Mouse (Mus musculus) olfactory bulb, adult 2 months (tissue): ENCODE results near the gene Usp4. TPM values are rescaled to one million over a fixed set of nuclear protein-coding genes. Genes with fewer than 3 reads are reported as not detected.

Experiments
- H3K27ac ChIP-seq: fragments of 200-500 bp; 2 replicates; pipeline ENCODE4 v1.5.1; 2012; ENCODE audit warnings: low read depth, low read length; ENCODE audit not compliant: insufficient read depth
- H3K4me1 ChIP-seq: fragments of 200-500 bp; 2 replicates; pipeline ENCODE4 v1.6.1; 2012; ENCODE audit warnings: low read length; ENCODE audit not compliant: control insufficient read depth, insufficient read depth
- H3K4me3 ChIP-seq: fragments of 200-500 bp; 2 replicates; pipeline ENCODE4 v1.5.1; 2012; ENCODE audit warnings: mild to moderate bottlenecking, low read depth, low read length, moderate library complexity; ENCODE audit not compliant: insufficient read depth
- CTCF ChIP-seq: fragments of 200-500 bp; IDR thresholded peaks from 2 replicates; pipeline ENCODE4 v1.5.1; 2012; ENCODE audit warnings: low read depth, mild to moderate bottlenecking, low read length, moderate library complexity; ENCODE audit not compliant: insufficient read depth
- POLR2A ChIP-seq: fragments of 200-500 bp; IDR thresholded peaks from 2 replicates; pipeline ENCODE4 v1.6.1; 2012; ENCODE audit warnings: mild to moderate bottlenecking, low read depth, low read length, moderate library complexity; ENCODE audit not compliant: insufficient read depth
- WGBS: fragments of 180-500 bp; shearing (Covaris S2); methylation state at CpG from one replicate; pipeline ENCODE4 v1.1.7; 2018; 5-methylcytosine and 5-hydroxymethylcytosine counted together
- polyA plus RNA-seq: library from polyadenylated mRNA; stranded (reverse); fragments of >200 nt; gene quantifications from 2 replicates; pipeline ENCODE4 v1.2.4, GENCODE M21; 2012; ENCODE audit warnings: low replicate concordance; ENCODE audit not compliant: missing spikeins, insufficient read depth, insufficient read length

Gene Usp4
- polyA plus RNA-seq, 1 experiment: not detected

DNA sequence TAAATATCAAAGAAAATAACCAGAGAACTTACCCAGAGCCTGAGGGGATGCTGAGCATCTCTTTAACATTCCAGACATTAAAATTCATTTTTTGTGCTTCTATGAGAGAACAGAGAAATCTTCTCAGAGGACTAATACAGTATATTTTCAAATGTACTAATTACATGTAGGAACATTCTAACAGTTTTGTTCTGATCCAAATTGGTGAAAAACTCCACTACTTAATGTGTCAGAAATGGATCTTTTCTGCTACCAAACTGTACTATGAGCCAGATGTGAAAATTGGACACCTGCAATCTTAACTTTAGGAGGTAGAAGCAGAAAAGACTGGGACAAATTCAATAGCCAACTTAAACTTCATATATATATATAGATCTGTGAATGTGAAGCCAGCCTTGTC lies 80.7 kb downstream of the Usp4 start, which contains the start of gene Ccdc36:
TSS of gene Ccdc36 (minus strand) at position 101 of the 400 bp plus-strand sequence.
- Histone ChIP-seq H3K27ac (no peak within 1 kb of the TSS), H3K4me3 (no peak within 1 kb of the TSS), H3K4me1 (peaks cover 4% of the 10 kb centered on the region)
- TF ChIP-seq CTCF (no peak), POLR2A (no peak)

DNA sequence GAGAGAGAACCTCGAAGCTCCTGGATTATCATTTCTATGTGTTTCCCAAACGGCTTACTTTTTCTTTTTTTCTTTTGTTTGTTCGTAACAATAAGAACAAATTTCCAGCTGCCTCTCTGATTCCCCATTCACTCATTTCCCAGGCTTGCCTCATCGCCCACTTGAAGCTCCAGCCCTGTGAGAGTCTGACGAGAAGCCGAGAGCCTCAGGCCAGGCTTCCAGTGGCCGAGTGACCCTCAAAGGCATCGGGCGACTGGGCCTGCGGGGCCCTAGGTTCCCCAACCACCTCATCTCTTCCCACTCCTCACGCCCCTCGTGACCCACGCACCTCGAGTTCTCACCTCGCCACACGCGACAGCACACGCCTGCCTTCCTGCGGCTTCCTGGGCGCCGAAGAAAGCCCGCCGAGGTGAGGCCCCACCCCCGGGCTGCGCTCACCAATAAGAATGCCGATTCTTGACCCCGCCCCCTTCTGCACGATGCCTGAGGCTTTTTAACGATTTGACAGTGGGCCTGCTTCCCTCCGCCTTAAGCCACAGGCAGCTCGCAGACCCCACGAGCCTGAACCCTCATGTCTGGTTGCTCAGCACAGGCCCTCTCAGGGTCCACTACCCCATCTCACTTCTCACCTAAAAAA lies 83.9 kb downstream of the Usp4 start:
- 53% methylated on average over 32 of the region's 32 CpGs for WGBS
- Histone ChIP-seq H3K4me3 (peak overlapping the region; percentile 31), H3K4me1 (peaks cover 8% of the 10 kb centered on the region), H3K27ac (no peak overlapping the region)
- no peak for TF ChIP-seq CTCF
- no peak for TF ChIP-seq POLR2A

DNA sequence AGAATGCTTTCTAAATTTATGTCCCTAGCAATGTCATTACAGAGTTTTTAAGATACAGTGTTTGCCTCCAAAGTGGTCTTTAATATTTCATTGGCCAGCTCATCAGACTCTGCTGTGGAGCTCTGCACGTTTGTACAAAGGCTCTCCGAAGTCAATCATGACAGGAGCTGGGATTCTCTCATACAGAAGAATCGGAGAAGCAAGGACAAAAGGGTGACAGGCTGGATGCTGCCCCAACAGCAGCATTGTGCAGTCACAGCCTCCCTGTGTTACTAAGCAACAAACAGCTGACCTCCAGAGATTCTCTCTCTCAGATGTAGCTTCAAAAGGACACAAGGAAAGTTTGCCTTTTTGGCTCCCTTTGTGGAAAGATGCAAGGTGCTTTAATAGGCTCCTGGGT lies 88.5 kb downstream of the Usp4 start, which contains the start of gene BC048562:
TSS of gene BC048562 (plus strand) at position 301 of the 400 bp plus-strand sequence.
- Histone ChIP-seq H3K4me1 (peaks cover 28% of the 10 kb centered on the region), H3K27ac (no peak within 1 kb of the TSS), H3K4me3 (no peak within 1 kb of the TSS)
- no peak for TF ChIP-seq CTCF
- no peak for TF ChIP-seq POLR2A
- 48% methylated on average over 3 of the region's 3 CpGs for whole genome bisulfite sequencing

DNA sequence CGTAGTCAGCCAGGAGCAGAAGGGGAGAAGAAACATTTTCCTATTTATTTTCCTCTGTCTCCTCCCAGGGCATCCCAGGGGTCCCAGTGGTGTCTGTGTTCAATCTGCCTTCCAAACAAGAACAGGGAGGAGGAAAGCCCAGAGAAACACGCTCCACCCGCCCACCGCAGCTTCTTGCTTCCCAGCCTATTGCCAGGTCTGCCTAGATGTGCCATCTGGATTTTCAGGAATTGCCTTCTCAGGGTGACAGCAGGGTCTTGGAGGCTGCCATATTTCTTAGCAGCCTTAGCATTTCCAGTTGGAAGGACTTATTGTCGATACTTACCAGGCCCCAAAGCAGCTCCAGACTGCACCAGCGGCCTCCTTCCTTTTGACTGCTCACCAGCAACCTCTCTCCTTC lies 91.5 kb downstream of the Usp4 start:
- H3K4me1 ChIP-seq: peaks cover 25% of the 10 kb centered on the region
- WGBS: 49% methylated on average over 6 of the region's 6 CpGs
- H3K4me3 ChIP-seq: no peak overlapping the region
- no peak overlapping the region for H3K27ac ChIP-seq
- no peak for TF ChIP-seq CTCF
- TF ChIP-seq POLR2A: no peak

DNA sequence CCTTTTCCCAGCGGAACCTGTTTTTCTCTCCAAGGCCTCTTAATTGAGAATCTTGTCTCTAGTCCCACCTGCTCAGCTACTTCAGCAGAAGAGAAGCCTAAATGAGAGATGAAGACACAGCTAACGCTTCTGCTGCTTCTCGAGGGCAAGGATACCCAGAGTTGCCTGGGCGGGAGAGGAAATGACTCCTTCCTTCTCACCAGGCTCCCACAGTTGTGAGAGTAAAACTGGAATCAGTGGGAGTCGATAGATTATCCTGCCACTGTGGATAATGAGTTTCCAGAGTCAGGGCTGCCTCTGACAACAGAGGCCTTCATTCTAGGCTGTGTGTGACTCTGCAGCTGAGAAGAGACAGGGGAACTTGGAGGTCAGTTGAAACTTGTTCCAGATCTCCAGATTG lies 92.8 kb downstream of the Usp4 start:
- TF ChIP-seq POLR2A (no peak), CTCF (no peak)
- 32% methylated on average over 5 of the region's 5 CpGs for WGBS
- H3K4me3 ChIP-seq: no peak overlapping the region
- peaks cover 25% of the 10 kb centered on the region for H3K4me1 ChIP-seq
- H3K27ac ChIP-seq: peak overlapping the region; percentile 82

DNA sequence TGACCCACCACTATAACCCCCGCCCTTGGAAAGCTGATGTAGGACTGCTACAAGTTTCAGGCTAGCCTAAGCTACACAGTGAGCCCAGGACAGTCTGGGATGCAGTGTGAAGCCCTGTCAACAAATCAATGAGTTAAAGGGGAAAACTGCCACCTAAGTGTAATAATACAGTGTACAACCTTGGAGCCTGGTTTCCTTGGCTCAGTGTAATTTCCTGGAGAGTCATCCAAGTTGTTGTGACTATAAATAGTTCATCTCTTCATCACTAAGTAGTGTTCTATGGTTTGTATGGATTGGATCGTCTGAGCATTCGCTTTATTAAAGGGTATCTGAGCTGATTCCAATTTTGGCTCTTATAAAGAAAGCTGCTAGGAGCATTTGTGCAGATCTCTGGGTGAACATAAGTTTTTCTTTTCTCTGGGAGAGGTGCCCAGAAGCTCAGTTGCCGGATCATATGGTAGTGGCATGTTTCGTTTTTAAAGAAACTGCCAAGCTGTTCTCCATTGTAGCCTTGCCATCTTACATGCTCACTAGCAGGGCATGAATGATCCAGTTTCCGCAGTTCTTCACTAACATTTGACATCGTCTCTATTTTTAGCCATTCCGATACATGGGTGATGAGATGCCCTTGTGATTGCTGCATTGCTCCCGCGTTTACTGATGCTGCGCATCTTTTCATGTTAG lies 93.7 kb downstream of the Usp4 start:
- TF ChIP-seq CTCF: no peak
- no peak for TF ChIP-seq POLR2A
- WGBS: 28% methylated on average over 11 of the region's 11 CpGs
- peak overlapping the region; percentile 90 for H3K27ac ChIP-seq
- no peak overlapping the region for H3K4me3 ChIP-seq
- peaks cover 22% of the 10 kb centered on the region for H3K4me1 ChIP-seq

Other genes with a start within 250 kb of the Usp4 start
- gene Bsn, start 157.5 kb upstream of the Usp4 start, polyA plus RNA-seq: not detected in 2 replicates
- gene Dag1, start 83.9 kb upstream of the Usp4 start, polyA plus RNA-seq: not detected in 2 replicates
- gene Nicn1, start 57.4 kb upstream of the Usp4 start, polyA plus RNA-seq: not detected in 2 replicates
- gene Amt, start 51.0 kb upstream of the Usp4 start, polyA plus RNA-seq: not detected in 2 replicates
- 187 and 421 TPM in 2 replicates for gene Rhoa, start 41.7 kb upstream of the Usp4 start, polyA plus RNA-seq
- gene Tcta, start 41.7 kb upstream of the Usp4 start, polyA plus RNA-seq: not detected in 2 replicates
- gene Gpx1, start 8.9 kb upstream of the Usp4 start, polyA plus RNA-seq: not detected in 2 replicates
- not detected in 2 replicates for gene 1700102P08Rik, start 45.0 kb downstream of the Usp4 start, polyA plus RNA-seq
- gene Ccdc36, start 80.6 kb downstream of the Usp4 start, polyA plus RNA-seq: not detected in 2 replicates
- not detected in 2 replicates for gene BC048562, start 88.6 kb downstream of the Usp4 start, polyA plus RNA-seq
- gene Ccdc71, start 112.7 kb downstream of the Usp4 start, polyA plus RNA-seq: not detected in 2 replicates
- gene Klhdc8b, start 113.7 kb downstream of the Usp4 start, polyA plus RNA-seq: not detected in 2 replicates
- gene Lamb2, start 131.9 kb downstream of the Usp4 start, polyA plus RNA-seq: not detected in 2 replicates
- gene Usp19, start 142.7 kb downstream of the Usp4 start, polyA plus RNA-seq: 102 and 511 TPM in 2 replicates
- not detected in 2 replicates for gene Qars, start 159.9 kb downstream of the Usp4 start, polyA plus RNA-seq
- gene Qrich1, start 169.0 kb downstream of the Usp4 start, polyA plus RNA-seq: not detected in 2 replicates
- not detected in 2 replicates for gene Impdh2, start 212.4 kb downstream of the Usp4 start, polyA plus RNA-seq
- not detected in 2 replicates for gene Ndufaf3, start 219.6 kb downstream of the Usp4 start, polyA plus RNA-seq
- not detected in 2 replicates for gene Dalrd3, start 222.0 kb downstream of the Usp4 start, polyA plus RNA-seq
- 73.0 TPM in 1 of 2 replicates, not detected in the other for gene Wdr6, start 230.9 kb downstream of the Usp4 start, polyA plus RNA-seq
- not detected in 2 replicates for gene P4htm, start 249.8 kb downstream of the Usp4 start, polyA plus RNA-seq